Mouse (Mus musculus): Measurements from ENCODE around the gene Phyh.

DNA sequence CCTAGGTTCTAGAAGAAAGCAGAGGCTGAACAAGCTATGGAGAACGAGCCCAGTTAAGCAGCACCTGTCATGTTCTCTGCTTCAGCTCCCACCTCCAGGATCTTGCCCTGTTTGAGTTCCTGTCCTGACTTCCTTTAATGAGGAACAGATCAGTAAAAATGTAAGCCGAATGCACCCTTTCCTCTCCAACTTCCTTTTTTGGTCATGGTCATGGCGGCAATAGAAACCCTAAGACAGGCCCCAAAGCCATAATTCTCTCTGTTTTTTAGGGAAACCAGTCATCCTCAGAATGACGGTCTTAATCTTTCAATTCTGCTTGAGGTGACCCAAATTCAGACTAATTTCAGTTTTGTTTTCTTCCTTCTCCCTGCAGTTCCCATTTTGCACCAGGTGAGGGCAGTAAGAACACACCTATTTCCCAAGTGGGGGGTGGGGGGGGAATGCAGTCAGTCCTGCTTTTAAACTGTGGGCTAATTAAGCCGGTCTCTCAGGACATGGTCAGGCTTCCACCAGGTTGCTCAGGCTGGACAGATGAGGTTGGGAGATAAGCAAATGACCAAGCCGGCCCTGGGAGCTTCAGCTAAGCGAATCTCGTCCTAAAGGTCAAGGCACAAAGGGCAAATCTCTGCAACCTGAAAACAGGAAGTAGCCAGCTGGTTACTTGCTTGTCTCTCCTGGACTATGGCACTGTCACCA, 1.3 kb upstream of the Phyh start:
- TF ChIP-seq TAL1 (IDR thresholded peaks at IDR 0.05; ENCODE audit: low read length), result no peak
- no peak for TF ChIP-seq GATA1 (IDR thresholded peaks at IDR 0.05; ENCODE audit: low read length)

All from erythroblast, embryonic 14.5 days (primary cell).